Mouse (Mus musculus): ENCODE results near the gene Barx1.

DNA sequence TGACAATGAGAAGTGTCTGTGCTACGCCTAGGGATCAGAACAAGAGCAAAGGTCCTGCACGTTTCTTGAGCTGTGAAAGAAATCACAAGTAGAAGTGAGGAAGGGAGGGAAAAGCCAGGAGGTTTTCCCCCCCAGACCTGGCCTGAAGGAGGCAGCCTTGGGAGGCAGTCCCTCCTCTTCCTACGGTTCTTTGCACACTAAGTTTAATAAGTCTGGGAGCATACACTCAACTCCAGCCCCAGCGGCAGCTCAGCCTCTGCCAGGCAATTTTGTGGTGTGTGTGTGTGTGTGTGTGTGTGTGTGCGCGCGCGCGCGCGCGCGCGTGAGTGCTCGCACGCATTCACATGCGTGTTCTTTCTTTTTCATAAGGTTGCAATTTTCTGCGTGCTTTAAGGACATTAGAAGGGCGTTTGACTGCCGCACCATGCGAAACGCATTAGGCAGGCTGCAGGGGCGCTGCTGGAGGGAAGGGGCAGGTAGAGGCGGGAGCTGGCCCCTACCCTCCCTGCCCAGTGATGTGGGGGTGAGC, 9.6 kb downstream of the Barx1 start:
- TF ChIP-seq CTCF (IDR thresholded peaks at IDR 0.05; ENCODE audit: borderline replicate concordance, control insufficient read depth, extremely low read depth, insufficient read depth, low read length, poor library complexity) (no peak), POLR2A (IDR thresholded peaks at IDR 0.05; ENCODE audit: control insufficient read depth, extremely low read depth, insufficient read depth, low read length, poor library complexity) (no peak)
